Mouse (Mus musculus) cerebellum, adult 2 months (tissue): ENCODE results near the gene Zfp646. TPM values are rescaled to one million over a fixed set of nuclear protein-coding genes. Genes with fewer than 3 reads are reported as not detected.
A peak's percentile ranks its signal among the peaks of the same experiment; 100 is the strongest.

Experiments
- DNase-seq, 2 experiments: peaks; one replicate each; pipeline ENCODE4 v3.0.0; 2021
- H3K27ac ChIP-seq: fragments of 200-500 bp; 2 replicates; pipeline ENCODE4 v1.5.1; 2012; ENCODE audit warnings: low read length, control low read depth, inconsistent platforms; ENCODE audit not compliant: insufficient read depth
- H3K27me3 ChIP-seq: fragments of 200-500 bp; 2 replicates; pipeline ENCODE4 v1.6.1; 2012; ENCODE audit warnings: inconsistent platforms, mild to moderate bottlenecking, low read length, moderate library complexity; ENCODE audit not compliant: control insufficient read depth, insufficient read depth
- H3K4me1 ChIP-seq: fragments of 200-500 bp; 2 replicates; pipeline ENCODE4 v1.6.1; 2011; ENCODE audit warnings: low read length; ENCODE audit not compliant: control insufficient read depth, insufficient read depth
- H3K4me3 ChIP-seq: fragments of 200-500 bp; replicated peaks from 2 replicates; pipeline ENCODE3; 2011; ENCODE audit warnings: mild to moderate bottlenecking, low read depth, low read length, control low read depth; ENCODE audit not compliant: insufficient read depth
- CTCF ChIP-seq: fragments of 200-500 bp; IDR thresholded peaks from 2 replicates; pipeline ENCODE4 v1.5.1; 2011; ENCODE audit warnings: low read depth, mild to moderate bottlenecking, control low read depth, low read length, moderate library complexity, borderline replicate concordance; ENCODE audit not compliant: insufficient read depth
- POLR2A ChIP-seq: fragments of 200-500 bp; IDR thresholded peaks from 2 replicates; pipeline ENCODE4 v1.6.1; 2011; ENCODE audit warnings: low read length, control low read depth, borderline replicate concordance; ENCODE audit not compliant: insufficient read depth
- WGBS: fragments of 180-500 bp; shearing (Covaris S2); methylation state at CpG from one replicate; pipeline ENCODE4 v1.1.7; 2018; 5-methylcytosine and 5-hydroxymethylcytosine counted together
- polyA plus RNA-seq: library from polyadenylated mRNA; depleted of rRNA; stranded (reverse); fragments of >200 nt; gene quantifications from 2 replicates; pipeline ENCODE4 v1.2.3, GENCODE M21; 2012

Gene Zfp646
- polyA plus RNA-seq, 1 experiment, result 17.8 TPM

- peak; percentile 34; the same call in 1 of the 2 replicates for TF ChIP-seq POLR2A
- TF ChIP-seq CTCF, result no peak
- 3% methylated on average over 20 of the region's 20 CpGs for WGBS
- Histone ChIP-seq H3K27ac (peak overlapping the region; percentile 67; the same call in 1 of the 2 replicates), H3K4me1 (no peaks in the 10 kb centered on the region), H3K27me3 (no peaks in the 10 kb centered on the region), H3K4me3 (peak overlapping the region; percentile 96)
- DNase-seq, result no peak
These were observed 1.0 kb upstream of the Zfp646 start for GRCm38 (mm10) chr7:127874812-127875626.

- Histone ChIP-seq H3K27me3 (no peaks in the 10 kb centered on the region), H3K4me1 (no peaks in the 10 kb centered on the region), H3K27ac (peak overlapping the region; percentile 95), H3K4me3 (peak overlapping the region; percentile 96)
- DNase-seq, result peak; percentile 97 to 99
- WGBS, result under 1% methylated on average over 43 of the region's 43 CpGs
- no peak for TF ChIP-seq CTCF
- no peak for TF ChIP-seq POLR2A
These were observed 407 bp upstream of the Zfp646 start for GRCm38 (mm10) chr7:127875627-127876001.

- no peaks in the 10 kb centered on the region for H3K27me3 ChIP-seq
- TF ChIP-seq CTCF (no peak), POLR2A (peak; percentile 57; the same call in 1 of the 2 replicates)
- peak within 1 kb of the TSS; percentile 95 for H3K27ac ChIP-seq
- no peaks in the 10 kb centered on the region for H3K4me1 ChIP-seq
- peak within 1 kb of the TSS; percentile 96 for H3K4me3 ChIP-seq
- WGBS, result under 1% methylated on average over 60 of the region's 60 CpGs
- peak; percentile 91 to 93 for DNase-seq
These were observed 687 bp downstream of the Zfp646 start, which contains the start of gene Zfp668 for GRCm38 (mm10) chr7:127876467-127877348. Zfp668 (minus strand) TSS chr7:127876828.

- no peak overlapping the region for H3K27ac ChIP-seq
- no peak overlapping the region for H3K4me3 ChIP-seq
- H3K27me3 ChIP-seq, result no peaks in the 10 kb centered on the region
- peak in 1 of 2 experiments; percentile 11 for DNase-seq
- TF ChIP-seq POLR2A (no peak), CTCF (no peak)
- H3K4me1 ChIP-seq, result peaks cover 7% of the 10 kb centered on the region
- WGBS, result 93% methylated on average over 9 of the region's 9 CpGs
These were observed 3.3 kb downstream of the Zfp646 start for GRCm38 (mm10) chr7:127879301-127879700.

GRCm38 (mm10) chr7:127880431-127880830, 4.4 kb downstream of the Zfp646 start:
- DNase-seq, result no peak
- no peak for TF ChIP-seq CTCF
- TF ChIP-seq POLR2A, result no peak
- Histone ChIP-seq H3K27me3 (no peaks in the 10 kb centered on the region), H3K4me1 (peaks cover 7% of the 10 kb centered on the region), H3K27ac (no peak overlapping the region), H3K4me3 (no peak overlapping the region)
- WGBS, result 75% methylated on average over 12 of the region's 12 CpGs

- H3K4me1 ChIP-seq, result peaks cover 7% of the 10 kb centered on the region
- TF ChIP-seq POLR2A (no peak), CTCF (no peak)
- WGBS, result 24% methylated on average over 6 of the region's 6 CpGs
- H3K27me3 ChIP-seq, result no peaks in the 10 kb centered on the region
- H3K27ac ChIP-seq, result no peak overlapping the region
- DNase-seq, result peak in 1 of 2 experiments; percentile 29
- H3K4me3 ChIP-seq, result no peak overlapping the region
These were observed 9.9 kb downstream of the Zfp646 start for GRCm38 (mm10) chr7:127885951-127886350.

GRCm38 (mm10) chr7:127886551-127886950, 10.5 kb downstream of the Zfp646 start:
- no peak overlapping the region for H3K4me3 ChIP-seq
- TF ChIP-seq POLR2A, result no peak
- peaks cover 7% of the 10 kb centered on the region for H3K4me1 ChIP-seq
- WGBS, result 86% methylated on average over 6 of the region's 6 CpGs
- DNase-seq, result no peak
- no peaks in the 10 kb centered on the region for H3K27me3 ChIP-seq
- no peak overlapping the region for H3K27ac ChIP-seq
